Mouse (Mus musculus) midbrain, embryonic 14.5 days (tissue): ENCODE results near the gene Gm45716. TPM values are rescaled to one million over a fixed set of nuclear protein-coding genes. Genes with fewer than 3 reads are reported as not detected.

Source experiments
- ATAC-seq: fragments of 200-750 bp; cut with Nextera tagmentation; 2 replicates; pipeline ENCODE4 v1.8.0; 2017; ENCODE audit warnings: moderate number of reproducible peaks, moderate library complexity; ENCODE audit not compliant: low FRiP score, low TSS enrichment
- DNase-seq: peaks from one replicate; pipeline ENCODE4 v3.0.0-alpha.2; 2015
- H3K27ac ChIP-seq: fragments of 300-500 bp; sonication (generic); replicated peaks from 2 replicates; pipeline ENCODE4 v1.5.1; 2014; ENCODE audit warnings: mild to moderate bottlenecking, low read depth, low read length, moderate library complexity
- H3K27me3 ChIP-seq: fragments of 300-500 bp; sonication (generic); 2 replicates; pipeline ENCODE4 v1.6.1; 2014; ENCODE audit warnings: low read length, control low read depth, mixed read lengths; ENCODE audit not compliant: control insufficient read depth, insufficient read depth
- H3K36me3 ChIP-seq: fragments of 300-500 bp; sonication (generic); 2 replicates; pipeline ENCODE4 v1.6.1; 2014; ENCODE audit warnings: low read length, control low read depth; ENCODE audit not compliant: control insufficient read depth, insufficient read depth
- H3K4me1 ChIP-seq: fragments of 300-500 bp; sonication (generic); 2 replicates; pipeline ENCODE4 v1.6.1; 2014; ENCODE audit warnings: mild to moderate bottlenecking, antibody characterized with exemption, low read length, control low read depth; ENCODE audit not compliant: control insufficient read depth, insufficient read depth
- H3K4me2 ChIP-seq: fragments of 300-500 bp; sonication (generic); 2 replicates; pipeline ENCODE4 v1.6.1; 2014; ENCODE audit warnings: mild to moderate bottlenecking, low read length, moderate library complexity
- H3K4me3 ChIP-seq: fragments of 300-500 bp; sonication (generic); replicated peaks from 2 replicates; pipeline ENCODE4 v1.5.1; 2014; ENCODE audit warnings: low read depth, low read length
- H3K9ac ChIP-seq: fragments of 300-500 bp; sonication (generic); replicated peaks from 2 replicates; pipeline ENCODE4 v1.6.1; 2014; ENCODE audit warnings: mild to moderate bottlenecking, low read length, moderate library complexity
- H3K9me3 ChIP-seq: fragments of 300-500 bp; sonication (generic); 2 replicates; pipeline ENCODE4 v1.6.1; 2016; ENCODE audit warnings: low read length, control low read depth, mixed read lengths; ENCODE audit not compliant: control insufficient read depth
- WGBS: fragments of 180-500 bp; shearing (Covaris S2); extraction: QIAGEN DNeasy Blood & Tissue Kit; methylation state at CpG from one replicate; pipeline ENCODE4 v1.1.7; 2014; 5-methylcytosine and 5-hydroxymethylcytosine counted together
- polyA plus RNA-seq: library from polyadenylated mRNA; unstranded; fragments of >200 nt; fragmentation: Nextera tagmentation; extraction: Ambion mirVana; gene quantifications from 2 replicates; pipeline ENCODE4 v1.2.1, GENCODE M21; 2014

Gene Gm45716
- polyA plus RNA-seq, 1 experiment from 2014 or later: 29.6 TPM

DNA sequence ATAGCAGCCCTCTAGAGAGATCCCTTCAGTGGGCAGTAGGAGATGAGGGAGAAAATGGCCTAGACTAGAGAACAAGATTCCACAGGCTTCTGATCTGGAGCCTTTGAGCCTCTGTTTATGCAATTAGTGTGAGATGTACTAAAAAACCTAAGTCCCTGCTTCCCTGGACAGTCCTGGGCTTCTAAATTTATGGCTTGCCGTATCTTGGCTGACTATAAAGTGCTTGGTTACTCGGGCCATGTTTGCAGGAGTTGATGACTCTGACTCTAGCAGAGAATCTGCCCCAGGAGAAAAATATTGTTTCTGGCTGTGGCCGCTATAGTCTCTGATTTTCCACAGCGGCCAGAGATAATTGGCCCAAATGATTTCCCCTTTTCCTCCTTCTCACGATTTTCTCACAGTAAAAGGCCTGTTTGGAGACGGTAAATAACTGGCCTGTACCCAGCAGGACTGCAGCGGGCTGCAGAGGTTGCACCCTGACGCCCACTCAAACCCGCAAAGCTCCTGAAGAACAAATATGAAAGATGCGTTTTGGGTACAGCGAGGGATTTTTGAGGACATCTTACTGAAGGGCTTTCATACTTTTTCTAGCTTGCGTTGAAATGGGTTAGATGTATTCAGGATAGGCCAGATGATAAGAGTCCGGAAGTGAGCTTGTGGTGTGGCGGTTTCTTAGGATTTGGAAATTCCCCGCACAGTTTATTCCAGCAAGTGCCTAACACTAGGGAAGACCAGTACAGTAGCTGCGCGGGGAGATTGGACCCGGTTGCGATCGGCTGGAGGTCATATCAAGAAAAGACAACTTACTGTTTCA is 18.1 kb upstream of the Gm45716 start:
- Histone ChIP-seq H3K4me1 (no peaks in the 10 kb centered on the region), H3K27ac (no peak overlapping the region), H3K4me3 (peak overlapping the region; percentile 28), H3K4me2 (peak overlapping the region; percentile 50), H3K9me3 (no peaks in the 10 kb centered on the region), H3K9ac (peak overlapping the region; percentile 42), H3K27me3 (no peaks in the 10 kb centered on the region), H3K36me3 (no peaks in the 10 kb centered on the region)
- ATAC-seq (no peak), DNase-seq (no peak)
- WGBS: 65% methylated on average over 20 of the region's 20 CpGs

DNA sequence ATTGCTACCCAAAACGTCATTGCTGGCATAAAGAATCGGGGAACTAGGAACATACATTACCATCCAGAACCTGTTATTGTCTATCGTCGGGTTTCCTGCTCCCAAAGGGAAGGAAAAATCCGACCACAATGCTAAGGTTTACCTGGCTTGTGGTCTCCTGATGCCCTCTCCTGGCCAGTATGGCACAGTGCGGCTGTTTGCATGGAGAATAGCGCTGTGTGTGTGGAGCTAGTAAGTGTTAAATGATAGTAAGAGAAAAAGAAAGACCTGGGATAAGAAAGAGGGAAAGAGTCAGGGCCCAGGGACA is 17.5 kb upstream of the Gm45716 start:
- peak; percentile 94 for DNase-seq
- H3K4me1 ChIP-seq: no peaks in the 10 kb centered on the region
- 3% methylated on average over 7 of the region's 7 CpGs for WGBS
- H3K9me3 ChIP-seq: no peaks in the 10 kb centered on the region
- peak overlapping the region; percentile 28 for H3K4me3 ChIP-seq
- no peaks in the 10 kb centered on the region for H3K36me3 ChIP-seq
- peak; percentile 77; the same call in 1 of the 2 replicates for ATAC-seq
- no peaks in the 10 kb centered on the region for H3K27me3 ChIP-seq
- H3K4me2 ChIP-seq: peak overlapping the region; percentile 50
- H3K9ac ChIP-seq: peak overlapping the region; percentile 42
- H3K27ac ChIP-seq: no peak overlapping the region

DNA sequence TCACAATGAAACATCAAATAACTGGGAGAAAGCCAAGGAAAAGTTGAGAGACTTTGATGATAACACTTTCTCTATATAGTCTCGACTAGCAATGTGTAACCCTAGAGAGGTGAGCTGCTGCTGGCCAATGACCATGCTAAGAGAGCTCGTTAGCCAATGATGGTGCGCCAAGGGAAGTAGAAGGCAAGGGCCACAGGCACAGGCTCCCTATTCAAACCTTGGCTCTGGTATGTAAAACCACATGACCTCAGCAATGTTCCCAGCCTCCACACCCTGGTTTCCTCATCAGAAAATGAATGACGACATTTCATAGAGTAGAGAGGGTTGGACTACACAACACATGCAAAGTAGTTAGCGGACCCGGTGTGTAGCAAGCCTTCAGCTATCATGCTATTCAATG is 15.2 kb upstream of the Gm45716 start:
- no peak overlapping the region for H3K9ac ChIP-seq
- no peak overlapping the region for H3K4me3 ChIP-seq
- no peak overlapping the region for H3K4me2 ChIP-seq
- no peaks in the 10 kb centered on the region for H3K9me3 ChIP-seq
- no peak overlapping the region for H3K27ac ChIP-seq
- no peaks in the 10 kb centered on the region for H3K36me3 ChIP-seq
- ATAC-seq: no peak
- 94% methylated on average over 6 of the region's 6 CpGs for WGBS
- no peak for DNase-seq
- H3K27me3 ChIP-seq: no peaks in the 10 kb centered on the region
- H3K4me1 ChIP-seq: no peaks in the 10 kb centered on the region

DNA sequence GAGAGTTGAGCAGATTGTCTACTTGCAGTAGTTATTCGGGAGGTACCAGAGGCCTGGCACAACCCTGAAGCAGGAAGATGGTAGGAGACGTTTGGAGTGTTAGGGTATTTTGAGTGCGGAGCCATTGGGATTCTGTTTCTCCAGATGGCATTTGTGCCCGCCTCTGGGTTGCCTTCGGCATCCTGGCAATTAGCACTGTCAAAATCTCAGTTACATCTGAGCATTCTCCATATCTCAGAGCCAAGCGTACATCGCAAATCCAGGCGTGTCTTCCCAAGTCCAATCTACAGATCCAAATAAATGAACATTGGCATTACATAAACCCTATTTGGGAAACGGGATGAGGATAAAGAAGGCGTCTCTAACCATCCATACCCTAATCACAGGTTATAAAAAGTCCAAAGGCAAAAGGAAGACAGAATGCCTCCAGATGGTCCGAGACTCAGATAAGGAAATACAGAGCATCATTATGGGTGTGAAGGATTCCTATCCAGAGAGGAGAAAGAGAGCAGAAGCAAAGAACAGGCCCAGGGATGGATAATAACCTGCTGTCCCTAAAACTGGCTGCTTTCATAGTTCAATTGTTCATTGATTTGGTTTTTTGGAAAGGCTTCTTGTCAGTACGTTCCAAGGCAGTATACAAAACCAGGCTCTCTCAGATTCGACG is 11.7 kb upstream of the Gm45716 start:
- H3K4me2 ChIP-seq: no peak overlapping the region
- no peak overlapping the region for H3K27ac ChIP-seq
- H3K4me3 ChIP-seq: no peak overlapping the region
- WGBS: 95% methylated on average over 14 of the region's 14 CpGs
- H3K9ac ChIP-seq: no peak overlapping the region
- H3K36me3 ChIP-seq: no peaks in the 10 kb centered on the region
- no peaks in the 10 kb centered on the region for H3K9me3 ChIP-seq
- ATAC-seq (no peak), DNase-seq (no peak)
- no peaks in the 10 kb centered on the region for H3K27me3 ChIP-seq
- H3K4me1 ChIP-seq: no peaks in the 10 kb centered on the region

DNA sequence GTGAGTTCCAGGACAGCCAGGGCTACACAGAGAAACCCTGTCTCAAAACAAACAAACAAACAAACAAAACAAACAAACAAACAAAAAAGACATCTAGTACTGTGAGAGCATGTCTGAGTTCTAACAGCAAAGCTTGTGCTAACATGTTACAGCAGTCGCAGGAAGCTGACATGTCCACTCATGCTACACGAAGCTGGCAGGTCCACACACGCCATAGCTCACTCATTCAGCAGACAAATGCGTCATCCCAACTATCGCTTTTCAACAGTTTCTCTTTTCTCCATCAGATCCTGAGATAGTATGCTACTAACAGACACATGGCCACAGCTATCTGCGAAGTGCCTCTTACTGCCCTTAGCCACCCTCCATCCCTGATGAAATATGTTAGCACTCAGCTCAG is 10.1 kb upstream of the Gm45716 start:
- ATAC-seq (no peak), DNase-seq (no peak)
- Histone ChIP-seq H3K27ac (no peak overlapping the region), H3K4me2 (no peak overlapping the region), H3K9me3 (no peaks in the 10 kb centered on the region), H3K36me3 (no peaks in the 10 kb centered on the region), H3K9ac (no peak overlapping the region), H3K27me3 (no peaks in the 10 kb centered on the region), H3K4me3 (no peak overlapping the region), H3K4me1 (no peaks in the 10 kb centered on the region)
- 93% methylated on average over 6 of the region's 6 CpGs for WGBS

DNA sequence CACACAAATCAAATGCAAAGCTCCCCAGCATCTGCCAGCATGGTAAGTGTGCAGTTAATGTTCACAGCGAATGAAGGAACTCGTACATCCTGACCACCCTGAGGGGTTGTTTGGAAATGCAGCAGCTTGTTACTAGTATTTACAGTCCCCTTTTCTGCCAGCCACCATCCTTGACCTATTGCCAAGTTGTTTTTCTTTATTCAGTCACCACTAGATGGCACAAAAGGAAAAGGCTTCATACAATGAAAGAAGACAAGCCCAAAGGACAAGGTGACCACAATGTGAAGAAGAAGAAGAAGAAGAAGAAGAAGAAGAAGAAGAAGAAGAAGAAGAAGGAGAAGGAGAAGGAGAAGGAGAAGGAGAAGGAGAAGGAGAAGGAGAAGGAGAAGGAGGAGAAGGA is 4.1 kb upstream of the Gm45716 start:
- ATAC-seq (no peak), DNase-seq (peak; percentile 79)
- no peaks in the 10 kb centered on the region for H3K36me3 ChIP-seq
- H3K4me3 ChIP-seq: no peak overlapping the region
- no peaks in the 10 kb centered on the region for H3K4me1 ChIP-seq
- H3K4me2 ChIP-seq: no peak overlapping the region
- no peaks in the 10 kb centered on the region for H3K9me3 ChIP-seq
- H3K27ac ChIP-seq: no peak overlapping the region
- 32% methylated on average over 2 of the region's 2 CpGs for WGBS
- H3K27me3 ChIP-seq: no peaks in the 10 kb centered on the region
- no peak overlapping the region for H3K9ac ChIP-seq

DNA sequence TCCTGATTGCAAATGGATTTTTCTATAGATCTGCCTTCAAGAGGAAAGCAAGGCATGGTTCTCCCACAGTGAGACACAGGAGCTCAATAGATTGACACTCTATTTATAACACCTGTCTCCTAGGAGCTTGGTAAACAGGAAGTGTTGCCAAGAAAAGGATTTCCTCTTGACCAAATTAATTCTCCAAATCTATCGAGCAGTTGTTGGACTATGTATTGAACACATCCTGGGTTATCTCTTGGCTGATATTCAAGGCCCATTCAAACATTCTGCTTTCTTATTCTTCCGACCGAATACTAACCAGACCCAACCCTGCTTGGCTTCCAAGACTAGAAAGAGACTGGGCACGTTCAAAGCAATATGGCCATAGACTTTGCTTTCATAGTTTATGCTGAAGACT is 2.7 kb upstream of the Gm45716 start:
- H3K4me2 ChIP-seq: no peak overlapping the region
- H3K4me1 ChIP-seq: no peaks in the 10 kb centered on the region
- ATAC-seq (no peak), DNase-seq (no peak)
- no peaks in the 10 kb centered on the region for H3K9me3 ChIP-seq
- 89% methylated on average over 4 of the region's 4 CpGs for WGBS
- no peaks in the 10 kb centered on the region for H3K27me3 ChIP-seq
- H3K27ac ChIP-seq: no peak overlapping the region
- no peak overlapping the region for H3K4me3 ChIP-seq
- no peaks in the 10 kb centered on the region for H3K36me3 ChIP-seq
- no peak overlapping the region for H3K9ac ChIP-seq

DNA sequence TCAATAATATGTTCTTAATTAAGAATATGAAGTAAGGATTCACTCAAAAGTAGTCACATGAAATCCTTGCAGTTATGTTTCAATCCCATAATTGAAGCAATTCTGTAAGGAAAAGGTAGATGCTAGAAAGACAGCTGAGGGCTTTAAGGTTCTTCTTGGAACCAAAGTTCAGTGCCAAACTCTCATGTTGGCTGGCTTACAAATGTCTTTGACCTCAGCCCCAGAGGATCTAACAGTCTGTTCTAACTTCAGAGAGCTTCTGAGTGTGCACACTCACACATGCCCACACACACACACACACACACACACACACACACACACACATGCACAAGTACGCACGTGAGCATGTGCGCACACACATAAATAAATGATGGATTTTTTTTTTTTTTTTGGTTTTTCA is 2.7 kb downstream of the Gm45716 start:
- WGBS: 96% methylated on average over 3 of the region's 3 CpGs
- Histone ChIP-seq H3K9me3 (no peaks in the 10 kb centered on the region), H3K9ac (no peak overlapping the region), H3K4me3 (no peak overlapping the region), H3K4me2 (no peak overlapping the region), H3K4me1 (no peaks in the 10 kb centered on the region), H3K36me3 (no peaks in the 10 kb centered on the region), H3K27ac (no peak overlapping the region), H3K27me3 (no peaks in the 10 kb centered on the region)
- DNase-seq (no peak), ATAC-seq (no peak)

DNA sequence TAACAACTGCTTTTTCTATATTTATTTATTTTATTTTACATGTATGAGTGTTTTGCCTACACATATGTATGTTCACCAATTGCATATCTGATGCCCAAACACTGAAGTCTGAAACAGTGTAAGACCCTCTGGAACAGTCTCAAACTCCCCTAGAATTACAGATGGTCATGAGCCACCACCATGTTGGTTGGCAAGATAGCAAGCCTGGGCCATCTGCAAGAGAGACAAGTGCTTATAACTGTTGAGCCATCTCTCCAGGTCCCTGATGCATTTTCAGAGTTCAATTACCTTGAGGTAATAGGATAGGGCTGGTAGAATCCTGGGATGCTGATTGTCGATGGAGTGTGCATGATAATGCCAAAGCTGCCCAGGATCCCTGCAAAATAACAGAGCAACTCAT is 7.5 kb downstream of the Gm45716 start:
- H3K9me3 ChIP-seq: no peaks in the 10 kb centered on the region
- no peaks in the 10 kb centered on the region for H3K27me3 ChIP-seq
- H3K4me2 ChIP-seq: no peak overlapping the region
- no peak for ATAC-seq
- DNase-seq: no peak
- H3K4me3 ChIP-seq: no peak overlapping the region
- no peaks in the 10 kb centered on the region for H3K4me1 ChIP-seq
- no peak overlapping the region for H3K9ac ChIP-seq
- no peaks in the 10 kb centered on the region for H3K36me3 ChIP-seq
- 62% methylated on average over 1 of the region's 1 CpGs for WGBS
- H3K27ac ChIP-seq: no peak overlapping the region
